Mouse (Mus musculus) frontal cortex, postnatal 36 days (tissue): ENCODE measurements around the gene Fam57b.

Experiments used
- DNase-seq, 2 experiments: peaks; one replicate each; pipeline ENCODE4 v3.0.0; 2022; ENCODE audit warnings: low spot score in 2 of 2

Fam57b gene

DNA sequence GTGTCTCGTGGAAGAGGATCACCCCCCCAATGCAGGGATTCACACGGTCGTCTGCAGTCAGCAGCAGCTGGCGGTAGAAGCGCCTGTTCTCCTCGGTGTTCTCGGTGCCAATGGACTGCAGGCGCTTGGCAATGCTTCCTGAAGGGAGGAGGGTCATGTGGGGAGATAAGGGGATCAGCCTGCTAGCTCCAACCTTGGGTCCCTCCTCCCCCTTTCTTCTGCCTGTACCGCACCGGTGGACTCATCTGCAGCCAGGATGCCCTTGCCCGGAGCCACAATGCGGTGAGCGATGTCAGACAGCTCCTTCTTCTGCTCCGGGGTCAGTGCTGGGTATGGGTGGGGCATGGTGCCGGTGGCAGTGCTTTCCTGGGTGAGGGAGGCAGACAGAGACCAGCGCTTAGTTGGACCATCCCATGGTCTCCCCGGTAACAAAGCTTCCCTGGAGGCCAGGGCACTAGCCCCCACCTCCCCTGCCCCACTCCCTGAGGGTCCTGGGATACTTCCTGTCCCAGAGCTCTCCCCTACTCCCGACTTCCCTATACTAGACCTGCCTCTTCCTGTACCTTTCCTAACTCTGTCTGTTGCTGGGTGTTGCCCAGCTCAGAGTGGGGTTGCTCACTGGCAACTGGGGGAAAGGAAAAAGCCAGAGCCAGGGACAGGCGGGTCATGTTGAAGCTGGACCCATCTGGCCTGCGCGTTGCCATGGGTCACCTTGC lies at the start of gene Fam57b:
Fam57b (plus strand) TSS at position 258 of the 716 bp plus-strand sequence.
- no peak for DNase-seq

DNA sequence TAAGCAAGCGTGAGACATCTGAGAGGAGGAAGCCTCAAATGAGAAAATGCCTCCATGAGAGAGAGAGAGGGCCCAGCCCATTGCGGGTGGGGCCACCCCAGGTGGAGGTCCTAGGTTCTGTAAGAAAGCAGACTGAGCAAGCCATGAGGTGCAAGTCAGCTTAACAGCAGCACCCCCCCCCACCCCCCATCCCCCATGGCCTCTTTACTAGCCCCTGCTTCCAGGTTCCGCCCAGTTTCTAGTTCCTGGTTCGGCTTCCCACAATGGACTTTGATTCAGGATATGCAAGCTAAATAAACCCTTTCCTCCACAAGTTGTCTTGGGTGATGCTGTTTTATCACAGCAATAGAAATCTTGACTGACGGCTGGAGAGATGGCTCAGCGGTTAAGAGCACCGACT lies 48.6 kb upstream of the Fam57b start:
- DNase-seq, result no peak

DNA sequence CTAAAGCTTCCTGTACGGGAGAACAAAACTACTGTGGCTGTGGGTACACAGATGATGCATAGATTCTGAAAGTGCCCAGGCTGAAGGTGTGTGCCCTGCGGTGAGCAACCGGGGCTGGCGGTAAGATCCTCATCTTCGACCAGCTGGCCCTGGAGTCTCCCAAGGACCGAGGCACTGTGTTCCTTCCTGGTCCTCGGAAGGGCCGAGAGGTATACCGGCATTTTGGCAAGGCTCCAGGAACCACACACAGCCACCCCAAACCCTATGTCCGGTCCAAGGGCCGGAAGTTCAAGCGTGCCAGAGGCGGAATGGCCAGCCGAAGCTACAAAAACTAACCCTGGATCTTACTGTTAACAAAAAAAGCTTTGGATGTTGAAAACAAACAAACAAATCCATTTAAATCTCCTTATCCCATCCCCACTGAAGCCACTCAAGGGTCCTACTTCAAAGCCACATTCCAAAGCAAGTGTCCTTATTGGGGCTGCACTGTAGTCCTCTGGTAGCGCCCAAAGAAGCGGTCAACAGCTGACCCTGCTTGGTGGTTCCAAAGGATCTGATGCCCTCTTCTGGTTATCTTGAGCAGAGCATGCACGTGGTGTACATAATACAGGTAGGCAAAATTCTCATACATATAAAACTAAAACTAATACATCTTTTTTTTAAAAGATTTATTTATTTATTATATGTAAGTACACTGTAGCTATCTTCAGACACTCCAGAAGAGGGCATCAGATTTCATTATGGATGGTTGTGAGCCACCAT lies 47.7 kb upstream of the Fam57b start:
- DNase-seq, result no peak

DNA sequence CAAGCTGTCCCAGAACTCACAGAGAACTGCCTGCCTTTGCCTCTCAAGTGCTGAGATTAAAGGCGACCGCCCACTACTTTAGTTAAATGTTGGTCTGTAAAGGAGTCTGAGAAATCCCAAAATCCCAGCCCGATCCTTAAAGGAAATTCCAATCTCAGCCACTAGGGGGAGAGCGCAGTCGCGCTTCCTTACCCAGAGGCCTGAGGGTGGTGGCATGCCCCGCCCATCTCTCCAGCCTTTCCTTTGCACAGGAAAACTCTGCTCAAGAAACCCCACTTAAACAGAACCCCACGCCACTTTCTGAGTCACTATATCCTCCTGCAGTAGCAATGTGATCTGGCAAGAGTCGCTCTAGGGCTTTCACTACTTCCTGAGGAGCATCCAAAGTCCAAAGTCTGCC lies 42.6 kb upstream of the Fam57b start:
- DNase-seq, result peak; percentile 70 to 82

DNA sequence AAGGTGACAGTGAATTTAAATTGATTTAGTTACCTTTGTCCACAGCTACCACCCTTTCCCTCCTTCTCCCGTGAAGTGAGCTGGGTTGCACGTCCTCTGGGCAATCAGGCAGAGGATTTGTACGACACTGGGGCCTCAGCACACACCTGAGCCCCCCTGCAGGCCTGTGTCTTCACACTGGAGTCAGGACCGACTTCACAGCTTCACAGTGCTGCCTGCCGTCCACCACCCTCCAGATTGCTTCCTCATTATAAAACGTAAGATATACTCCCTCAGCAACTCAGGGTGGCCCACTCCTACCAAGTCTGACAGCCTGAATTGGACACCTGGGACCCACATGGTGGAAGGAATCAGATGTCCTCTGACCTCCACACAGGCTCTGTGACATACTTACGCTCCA lies 38.9 kb upstream of the Fam57b start:
- DNase-seq, result no peak

DNA sequence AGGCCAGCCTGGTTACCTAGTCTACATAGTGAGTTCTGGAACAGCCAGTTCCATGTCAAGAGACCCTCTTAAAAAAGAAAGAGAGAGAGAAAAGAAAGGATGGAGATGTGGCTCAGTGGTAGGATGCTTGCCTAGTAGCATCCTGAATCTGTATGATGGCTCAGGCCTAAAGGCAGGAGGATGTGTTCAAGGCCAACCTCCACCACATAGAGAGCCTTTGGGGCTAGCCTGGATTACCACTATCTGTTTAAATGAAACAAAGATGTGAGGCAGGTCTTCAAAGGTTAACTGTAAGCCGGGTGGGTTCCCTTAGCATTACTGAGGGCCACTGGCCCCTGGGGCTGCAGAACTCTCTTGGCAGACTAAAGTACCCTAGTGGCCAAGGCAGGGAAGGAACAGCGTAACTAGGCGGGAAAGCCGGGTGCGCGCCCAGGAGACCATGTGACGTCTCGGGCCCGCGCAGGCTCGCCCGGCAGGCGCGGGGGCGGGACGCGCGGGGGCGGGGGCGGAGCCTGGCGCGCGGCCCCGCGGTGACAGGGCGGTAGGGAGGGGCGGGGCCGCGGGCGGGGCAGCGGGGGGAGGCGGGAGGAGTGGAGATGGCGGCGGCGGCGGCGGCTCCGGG lies 38.3 kb upstream of the Fam57b start, which contains the start of gene Mapk3:
Mapk3 (plus strand) TSS at position 552 of the 622 bp plus-strand sequence.
- DNase-seq, result peak; percentile 76 to 87

DNA sequence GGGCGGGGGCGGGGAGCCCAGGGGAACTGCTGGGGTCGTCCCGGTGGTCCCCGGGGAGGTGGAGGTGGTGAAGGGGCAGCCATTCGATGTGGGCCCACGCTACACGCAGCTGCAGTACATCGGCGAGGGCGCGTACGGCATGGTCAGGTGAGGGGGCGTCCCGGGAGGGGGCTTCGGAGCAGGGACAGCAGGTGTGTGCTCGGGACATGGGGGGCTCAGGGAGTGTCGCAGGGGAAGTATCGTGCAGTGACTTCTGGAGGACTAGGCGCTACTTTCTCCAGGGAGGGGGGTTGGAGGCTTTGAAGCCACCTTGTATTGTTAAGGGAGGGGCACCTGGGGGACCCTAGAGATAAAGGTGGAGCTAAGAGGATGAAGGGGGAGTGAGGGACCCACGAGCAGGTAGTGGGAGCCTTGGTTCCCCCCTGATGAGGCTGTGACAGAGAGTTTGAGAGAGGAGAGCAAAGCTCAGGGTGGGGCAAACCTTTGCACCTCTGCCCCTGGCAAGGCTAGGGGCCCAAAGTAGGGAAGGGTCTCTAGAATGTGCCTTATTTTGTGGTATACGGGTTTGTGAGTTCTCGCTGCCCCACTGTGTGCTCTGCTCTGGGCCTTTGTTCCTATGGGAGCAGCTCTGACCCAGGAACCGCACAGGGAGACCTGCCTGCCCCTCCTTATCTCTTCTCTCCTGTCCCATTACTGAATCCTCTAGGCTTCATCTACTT lies 37.6 kb upstream of the Fam57b start:
- DNase-seq, result no peak

DNA sequence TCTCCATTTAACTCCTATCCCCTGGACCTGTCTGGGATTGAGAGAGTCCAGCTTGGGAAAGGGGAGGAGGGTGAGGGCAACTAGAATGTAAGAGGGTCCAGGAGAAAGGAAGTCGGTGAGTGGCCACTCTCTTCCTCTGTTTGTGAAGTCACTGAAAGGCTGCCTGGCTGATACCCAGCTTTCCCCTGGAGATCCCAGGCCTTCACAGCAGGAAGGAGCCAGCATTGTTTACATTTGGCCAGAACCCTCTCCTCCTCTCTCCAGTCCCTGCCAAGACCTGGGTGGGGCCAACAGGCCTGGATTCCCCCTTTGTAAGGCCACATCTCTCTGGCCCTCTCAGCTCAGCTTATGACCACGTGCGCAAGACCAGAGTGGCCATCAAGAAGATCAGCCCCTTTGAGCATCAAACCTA lies 37.1 kb upstream of the Fam57b start:
- no peak for DNase-seq

DNA sequence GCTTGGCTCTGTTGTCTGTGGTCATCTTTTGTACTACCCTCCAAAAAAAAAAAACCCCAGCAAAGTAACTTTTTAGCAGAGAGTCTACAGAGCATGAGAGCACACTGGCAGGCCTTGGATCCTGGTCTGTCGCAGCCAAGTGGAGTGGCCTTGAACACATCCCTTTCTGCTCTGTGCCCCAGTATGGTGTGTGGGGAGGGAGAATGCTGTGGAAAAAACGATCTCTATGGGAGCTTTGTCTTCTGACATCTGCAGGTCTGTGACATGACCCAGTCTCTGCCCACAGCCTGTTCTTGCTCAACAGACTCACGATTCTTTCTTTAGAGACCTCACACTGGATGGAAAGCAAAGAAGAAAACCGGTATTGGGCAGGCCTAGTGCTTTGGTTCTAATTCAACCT lies 36.5 kb upstream of the Fam57b start:
- no peak for DNase-seq

DNA sequence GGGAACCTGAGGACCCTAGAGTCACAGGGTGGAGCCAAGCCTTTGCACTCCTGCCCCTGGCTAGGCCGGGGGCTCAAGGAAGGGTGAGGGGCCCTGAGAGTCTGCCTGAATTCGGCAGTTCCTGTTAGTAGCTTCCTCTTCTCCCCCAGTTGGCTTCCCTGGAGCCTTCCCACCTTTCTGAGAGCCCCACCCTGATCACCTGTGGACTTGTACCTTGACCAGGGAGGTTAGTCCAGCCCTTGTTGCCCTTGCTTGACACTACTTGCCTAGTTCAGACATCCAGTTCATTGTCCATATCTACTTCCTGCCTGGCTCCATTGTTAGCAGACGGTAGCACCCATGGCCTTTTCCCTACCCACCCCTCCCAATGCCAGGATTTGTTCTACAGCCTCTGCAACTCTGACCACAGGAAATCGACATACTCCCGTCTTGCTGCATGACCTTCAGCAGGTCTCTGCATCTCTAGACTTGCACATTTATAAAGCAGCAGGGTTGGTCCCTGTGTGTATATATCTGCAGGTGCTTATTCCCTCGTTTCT lies 35.9 kb upstream of the Fam57b start:
- no peak for DNase-seq

DNA sequence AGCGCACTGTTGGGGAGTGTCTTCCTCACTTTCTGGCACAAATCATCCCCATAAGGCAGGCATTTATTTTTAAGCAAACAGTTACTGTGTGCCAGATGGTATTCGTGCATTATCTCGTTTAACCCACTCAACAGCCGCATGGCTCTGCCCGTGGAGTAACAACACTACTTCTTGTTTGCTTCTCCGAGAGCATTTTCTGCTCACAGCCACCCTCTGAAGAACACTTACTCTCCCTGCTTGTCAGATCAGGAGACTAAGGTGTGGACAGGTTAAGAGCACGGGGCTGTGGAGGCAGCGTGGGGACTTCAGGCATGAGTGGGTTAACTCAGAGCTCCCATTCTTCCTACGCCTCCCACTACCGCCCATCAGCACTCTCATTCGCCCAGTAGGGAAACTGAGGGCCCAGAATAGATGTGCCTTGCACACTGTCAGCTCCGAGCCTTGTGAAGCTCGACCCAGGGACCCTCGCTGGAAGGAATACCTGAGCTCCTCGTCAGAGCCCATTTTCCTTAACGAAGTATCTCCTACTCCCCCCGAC lies 34.9 kb upstream of the Fam57b start:
- peak; percentile 64 to 86 for DNase-seq

DNA sequence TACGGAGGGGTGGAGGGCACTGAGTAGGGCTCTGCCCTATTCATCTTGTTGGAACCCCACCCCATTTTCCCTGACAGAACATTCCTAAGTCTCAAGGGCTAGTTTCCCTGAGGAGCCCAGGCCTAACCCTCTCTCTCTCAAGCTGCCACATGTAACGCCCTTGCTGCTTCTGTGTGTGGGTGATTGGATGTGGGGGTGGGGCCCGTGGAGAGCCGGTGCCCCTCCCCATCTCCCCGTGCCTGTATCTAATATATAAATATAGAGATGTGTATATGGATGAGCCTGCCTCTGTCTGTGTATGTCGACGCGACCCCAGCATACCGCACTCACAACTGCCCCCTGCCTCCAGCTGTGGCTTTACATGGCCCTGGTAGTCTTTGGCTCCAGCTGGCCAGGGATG lies 31.9 kb upstream of the Fam57b start:
- DNase-seq, result no peak

DNA sequence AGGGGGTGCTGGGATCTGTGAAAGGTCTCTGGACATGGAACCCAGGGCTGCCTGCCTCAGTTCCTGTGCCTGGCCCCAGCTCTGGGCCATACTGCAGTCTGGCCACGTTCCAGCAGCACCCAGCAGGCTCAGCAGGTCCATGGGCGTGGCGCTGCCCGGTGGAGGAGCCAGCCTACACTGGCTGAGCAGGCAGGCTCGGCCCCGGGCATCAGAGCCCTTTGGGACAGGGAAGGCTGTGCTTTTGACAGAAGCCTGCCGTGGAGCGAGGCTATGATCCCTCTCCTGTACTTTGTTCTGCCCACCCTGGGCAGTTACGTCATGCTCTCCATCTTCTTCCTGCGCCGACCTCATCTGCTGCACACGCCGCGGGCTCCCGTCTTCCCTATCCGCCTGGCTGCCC lies 31.3 kb upstream of the Fam57b start, which contains the start of gene Gdpd3:
Gdpd3 (plus strand) TSS at position 134 of the 400 bp plus-strand sequence.
- DNase-seq, result no peak

DNA sequence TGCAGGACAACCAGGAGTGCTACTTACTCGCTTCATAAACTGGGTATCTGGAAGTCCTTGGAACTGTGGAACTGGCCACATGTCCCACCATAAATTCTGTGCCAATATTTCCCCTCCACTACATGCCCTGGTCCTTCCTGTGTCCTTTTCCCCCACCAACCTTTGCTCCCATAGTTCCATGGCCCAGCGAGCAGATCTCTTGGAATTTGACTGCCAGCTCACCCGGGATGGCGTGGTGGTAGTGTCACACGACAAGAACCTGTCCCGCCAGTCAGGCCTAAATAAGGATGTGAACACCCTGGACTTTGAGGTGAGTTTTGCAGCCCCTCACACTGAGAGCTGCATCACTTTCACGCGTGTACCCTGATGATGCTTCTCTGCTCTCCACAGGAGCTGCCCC lies 30.5 kb upstream of the Fam57b start:
- DNase-seq, result no peak

DNA sequence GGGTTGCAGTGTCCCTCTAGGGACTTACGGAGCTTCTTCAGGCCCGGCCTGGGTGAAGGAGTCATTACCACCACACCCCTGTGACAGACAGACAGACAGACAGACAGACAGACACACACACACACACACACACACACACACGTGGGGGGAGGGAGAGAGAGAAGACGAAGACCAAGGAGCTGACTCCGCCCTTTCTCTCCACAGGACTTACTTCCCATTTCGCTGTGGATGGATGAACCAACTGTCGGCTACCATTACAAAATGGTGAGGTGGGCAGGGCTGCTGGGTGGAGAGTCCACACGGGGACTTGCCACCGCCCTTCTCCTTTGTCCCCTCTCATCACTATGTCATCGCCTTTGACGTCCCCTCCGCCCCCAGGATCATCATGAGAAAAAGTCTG lies 26.7 kb upstream of the Fam57b start:
- no peak for DNase-seq

DNA sequence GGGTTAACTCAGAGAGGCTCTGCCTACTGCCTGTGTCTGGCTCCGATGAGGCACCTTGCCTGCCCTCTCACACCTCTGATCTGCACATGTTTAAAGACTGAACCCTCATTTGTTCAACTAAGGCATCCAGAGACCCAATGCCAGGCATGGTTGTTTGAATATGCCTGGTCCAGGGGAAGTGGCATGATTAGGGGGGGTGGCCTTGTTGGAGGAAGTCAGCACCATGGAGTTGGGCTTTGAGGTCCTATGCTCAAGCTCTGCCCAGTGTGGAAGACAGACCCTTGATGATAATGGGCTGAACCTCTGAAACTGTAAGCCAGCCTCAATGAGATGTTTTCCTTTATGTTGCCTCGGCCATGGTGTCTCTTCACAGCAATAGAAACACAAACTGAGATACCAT lies 24.1 kb upstream of the Fam57b start:
- DNase-seq, result no peak

DNA sequence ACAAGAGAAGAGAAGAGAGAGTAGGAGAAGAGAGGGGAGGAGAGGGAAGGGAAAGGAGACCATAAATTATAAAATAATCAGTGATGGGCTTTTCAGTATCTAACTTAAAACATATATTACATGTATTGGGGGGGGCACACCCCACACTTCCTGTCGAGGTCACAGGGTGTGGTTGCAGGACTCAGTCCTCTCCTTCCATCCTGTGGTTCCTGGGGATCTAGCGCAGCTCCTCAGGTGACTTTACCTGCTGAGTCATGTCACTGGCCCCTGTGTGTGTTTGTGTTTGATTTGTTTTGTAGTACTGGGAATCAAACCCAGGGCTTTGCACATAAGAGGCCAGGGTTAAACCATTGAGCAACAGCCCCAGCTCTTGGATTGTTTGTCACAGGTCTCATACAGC lies 23.0 kb upstream of the Fam57b start:
- no peak for DNase-seq

DNA sequence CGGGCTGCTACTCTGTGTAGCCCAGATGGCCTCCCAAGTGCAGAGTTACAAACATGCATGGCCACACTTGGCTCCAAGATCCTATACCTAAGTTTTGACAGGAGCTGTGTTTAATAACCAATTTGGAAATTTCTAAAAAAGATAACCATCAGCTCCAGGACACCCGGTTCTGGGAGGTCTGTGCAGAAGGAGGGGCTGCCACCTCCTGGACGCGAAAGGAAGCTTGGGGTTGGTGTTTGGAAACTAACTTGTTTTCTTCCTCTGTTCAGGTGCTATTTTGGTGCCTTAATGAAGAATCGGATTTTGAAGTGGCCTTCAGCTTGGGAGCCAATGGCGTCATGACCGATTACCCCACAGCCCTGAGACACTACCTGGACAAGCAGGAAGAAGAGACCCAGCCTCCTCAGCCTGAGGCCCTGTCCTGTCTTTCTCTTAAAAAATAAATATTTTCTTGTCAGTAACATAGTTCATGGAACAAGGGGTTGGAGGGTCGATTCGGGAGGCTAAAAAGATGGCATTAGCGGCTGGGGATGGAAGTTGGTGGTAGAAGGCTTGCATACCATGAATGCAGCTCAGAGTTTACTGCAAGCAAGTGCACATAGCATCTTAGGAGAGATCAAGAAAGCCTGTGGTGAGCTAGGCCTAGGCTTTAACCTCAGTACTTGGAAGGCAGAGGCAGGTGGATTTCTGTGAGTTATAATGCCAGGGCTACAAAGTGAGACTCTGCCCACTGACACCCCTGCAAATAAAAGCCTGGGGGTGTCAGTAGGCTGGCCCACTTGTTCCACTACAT lies 22.1 kb upstream of the Fam57b start:
- DNase-seq, result no peak

DNA sequence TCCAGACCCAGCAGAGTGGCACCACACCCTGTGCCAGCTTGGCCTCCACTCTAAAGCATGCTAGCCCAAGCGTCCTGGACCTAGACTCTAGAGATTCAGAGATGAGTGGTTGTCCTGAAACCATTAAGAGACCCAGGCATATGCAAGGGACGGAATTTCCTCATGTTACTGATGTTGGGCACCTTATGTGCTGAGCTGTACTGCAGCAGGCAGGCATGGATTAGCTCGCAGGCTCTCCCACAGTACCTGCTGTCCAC lies 21.6 kb upstream of the Fam57b start:
- DNase-seq, result no peak

DNA sequence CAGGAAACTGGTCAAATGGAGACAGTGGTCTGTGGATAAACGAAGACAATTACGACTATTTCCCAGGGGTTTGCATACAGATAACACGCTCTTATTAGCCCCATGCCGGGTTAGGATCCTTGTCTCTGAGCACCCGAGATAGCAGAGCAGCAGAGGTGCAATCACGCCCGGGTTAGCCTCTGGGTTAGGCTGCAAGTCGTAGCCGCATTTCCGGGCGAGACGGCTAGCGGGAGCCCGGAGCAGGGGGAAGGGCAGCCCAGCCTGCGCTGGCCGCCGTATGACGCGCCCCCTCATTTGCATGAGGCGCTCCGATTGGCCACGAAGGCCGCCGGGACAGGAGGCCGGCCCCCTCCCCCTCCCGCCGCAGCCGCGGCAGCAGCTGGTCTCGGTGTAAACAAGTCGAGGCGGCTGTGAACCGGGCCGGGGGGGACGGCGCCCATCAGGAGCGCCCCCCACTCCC lies 20.8 kb upstream of the Fam57b start, which contains the start of gene Ypel3:
Ypel3 (plus strand) TSS at position 358 of the 460 bp plus-strand sequence.
- DNase-seq, result peak; percentile 90 to 95

DNA sequence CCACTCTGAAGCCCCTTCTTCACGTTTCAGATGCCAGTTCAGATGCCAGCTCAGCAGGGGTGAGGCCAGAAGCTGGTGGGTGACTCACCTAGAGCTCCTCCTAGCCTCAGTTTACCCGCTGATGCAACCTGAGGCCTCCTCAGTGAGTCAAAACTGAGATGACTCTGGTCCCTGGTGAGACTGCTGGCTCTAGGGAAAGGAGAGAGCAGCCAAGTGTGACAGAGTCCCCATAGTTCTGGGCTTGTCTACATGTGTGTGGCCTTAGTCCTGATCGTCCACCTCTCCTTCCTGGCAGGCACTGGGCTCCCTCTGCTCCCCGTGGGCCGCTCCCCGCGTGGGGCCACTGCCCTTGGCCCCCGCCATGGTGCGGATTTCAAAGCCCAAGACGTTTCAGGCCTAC lies 20.0 kb upstream of the Fam57b start:
- no peak for DNase-seq
